Mouse (Mus musculus): Measurements from ENCODE around the gene Eif4g3. TPM values are rescaled to one million over a fixed set of nuclear protein-coding genes. Genes with fewer than 3 reads are reported as not detected.
A peak's percentile ranks its signal among the peaks of the same experiment; 100 is the strongest.

The Eif4g3 gene
- total and polyA plus RNA-seq, 3 experiments: 22.8 to 63.7 TPM; not detected in 1

- DNase-seq (ENCODE audit: low read depth, low spot score): no peak
- no peaks in the 10 kb centered on the region for H3K27me3 ChIP-seq (ENCODE audit: control insufficient read depth in 1 of 2, insufficient read depth in 2 of 2, low read length in 2 of 2)
- H3K9ac ChIP-seq (ENCODE audit: control insufficient read depth, low read depth, low read length, poor library complexity, severe bottlenecking): no peak overlapping the region
- no peaks in the 10 kb centered on the region for H3K36me3 ChIP-seq (ENCODE audit: control insufficient read depth in 1 of 2, insufficient read depth in 2 of 2, low read length in 2 of 2)
- no peaks in the 10 kb centered on the region for H3K9me3 ChIP-seq (replicated peaks; ENCODE audit: insufficient read depth, low read length)
- H3K4me1 ChIP-seq (ENCODE audit: control insufficient read depth in 1 of 2, insufficient read depth in 2 of 2, low read length in 2 of 2): no peaks in the 10 kb centered on the region
- H3K27ac ChIP-seq (ENCODE audit: control insufficient read depth, low read depth, low read length): no peak overlapping the region
- H3K4me3 ChIP-seq (ENCODE audit: control insufficient read depth in 1 of 2, insufficient read depth in 1 of 2, low read depth in 2 of 2, low read length in 2 of 2): no peak overlapping the region
- H3K79me2 ChIP-seq (ENCODE audit: control insufficient read depth, insufficient read depth, low read length, poor library complexity): no peaks in the 10 kb centered on the region
- TF ChIP-seq MEF2A (IDR thresholded peaks at IDR 0.05; ENCODE audit: extremely low read depth, insufficient replicate concordance, low read depth, low read length, poor library complexity, severe bottlenecking): no peak
- TF ChIP-seq ELF1 (IDR thresholded peaks at IDR 0.05; ENCODE audit: low read depth, low read length): no peak
- no peak for TF ChIP-seq ZMIZ1 (IDR thresholded peaks at IDR 0.05; ENCODE audit: low read depth, low read length)
- TF ChIP-seq RCOR1 (IDR thresholded peaks at IDR 0.05; ENCODE audit: low read depth, low read length): no peak
- TF ChIP-seq MXI1 (IDR thresholded peaks at IDR 0.05; ENCODE audit: low read depth, low read length): no peak
- TF ChIP-seq MAZ (IDR thresholded peaks at IDR 0.05; ENCODE audit: low read depth, low read length): no peak
- TF ChIP-seq NRF1 (IDR thresholded peaks at IDR 0.05; ENCODE audit: insufficient read depth, low read depth, low read length, poor library complexity, severe bottlenecking): no peak
- TF ChIP-seq GABPA (IDR thresholded peaks at IDR 0.05; ENCODE audit: low read depth, low read length): no peak
- no peak for TF ChIP-seq SIN3A (IDR thresholded peaks at IDR 0.05; ENCODE audit: low read length)
- no peak for TF ChIP-seq MAX (IDR thresholded peaks at IDR 0.05; ENCODE audit: low read length)
- TF ChIP-seq CHD2 (IDR thresholded peaks at IDR 0.05; ENCODE audit: low read length): no peak
- TF ChIP-seq TBP (IDR thresholded peaks at IDR 0.05; ENCODE audit: low read depth, low read length): no peak
- TF ChIP-seq ZC3H11A (IDR thresholded peaks at IDR 0.05; ENCODE audit: low read depth, low read length): no peak
- TF ChIP-seq HCFC1 (IDR thresholded peaks at IDR 0.05; ENCODE audit: low read depth, low read length): no peak
- TF ChIP-seq BHLHE40 (IDR thresholded peaks at IDR 0.05; ENCODE audit: borderline replicate concordance, low read depth, low read length): no peak
- no peak for TF ChIP-seq CTCF (IDR thresholded peaks at IDR 0.05 in 2 of 3, conservative IDR thresholded peaks at IDR 0.05 in 1 of 3; ENCODE audit: control insufficient read depth in 1 of 3, insufficient read depth in 1 of 3, low read depth in 2 of 3, low read length in 3 of 3, poor library complexity in 1 of 3, severe bottlenecking in 1 of 3)
- TF ChIP-seq MAFK (IDR thresholded peaks at IDR 0.05; ENCODE audit: borderline replicate concordance, low read depth, low read length): no peak
- TF ChIP-seq E2F4 (IDR thresholded peaks at IDR 0.05; ENCODE audit: borderline replicate concordance, low read depth, low read length): no peak
- no peak for TF ChIP-seq ETS1 (IDR thresholded peaks at IDR 0.05; ENCODE audit: low read depth, low read length)
- TF ChIP-seq CHD1 (IDR thresholded peaks at IDR 0.05; ENCODE audit: low read depth, low read length): no peak
Measured at GRCm38 (mm10) chr4:137946419-137946818, 46.4 kb upstream of the Eif4g3 start.

- Histone ChIP-seq H3K4me1 (ENCODE audit: control insufficient read depth in 1 of 2, insufficient read depth in 2 of 2, low read length in 2 of 2) (peaks cover 0 to 10% of the 10 kb centered on the region in 2 experiments; a peak in 3 of 4 replicates), H3K79me2 (ENCODE audit: control insufficient read depth, insufficient read depth, low read length, poor library complexity) (no peaks in the 10 kb centered on the region), H3K27ac (ENCODE audit: control insufficient read depth, low read depth, low read length) (no peak overlapping the region), H3K4me3 (ENCODE audit: control insufficient read depth in 1 of 2, insufficient read depth in 1 of 2, low read depth in 2 of 2, low read length in 2 of 2) (no peak overlapping the region), H3K9ac (ENCODE audit: control insufficient read depth, low read depth, low read length, poor library complexity, severe bottlenecking) (no peak overlapping the region), H3K27me3 (ENCODE audit: control insufficient read depth in 1 of 2, insufficient read depth in 2 of 2, low read length in 2 of 2) (no peaks in the 10 kb centered on the region), H3K36me3 (ENCODE audit: control insufficient read depth in 1 of 2, insufficient read depth in 2 of 2, low read length in 2 of 2) (no peaks in the 10 kb centered on the region; a peak in 2 of 4 replicates), H3K9me3 (replicated peaks; ENCODE audit: insufficient read depth, low read length) (no peaks in the 10 kb centered on the region)
- TF ChIP-seq ZC3H11A (IDR thresholded peaks at IDR 0.05; ENCODE audit: low read depth, low read length): peak; percentile 64
- TF ChIP-seq POLR2AphosphoS2 (IDR thresholded peaks at IDR 0.05; ENCODE audit: low read length): no peak
- TF ChIP-seq RAD21 (IDR thresholded peaks at IDR 0.05; ENCODE audit: low read depth, low read length): peak; percentile 69
- TF ChIP-seq CTCF (IDR thresholded peaks at IDR 0.05 in 2 of 3, conservative IDR thresholded peaks at IDR 0.05 in 1 of 3; ENCODE audit: control insufficient read depth in 1 of 3, insufficient read depth in 1 of 3, low read depth in 2 of 3, low read length in 3 of 3, poor library complexity in 1 of 3, severe bottlenecking in 1 of 3): peak; percentile 64 to 82 (median 70)
- TF ChIP-seq GABPA (IDR thresholded peaks at IDR 0.05; ENCODE audit: low read depth, low read length): no peak
- no peak for TF ChIP-seq MAFK (IDR thresholded peaks at IDR 0.05; ENCODE audit: borderline replicate concordance, low read depth, low read length)
- TF ChIP-seq SMC3 (IDR thresholded peaks at IDR 0.05; ENCODE audit: low read depth, low read length): peak; percentile 70
- peak; percentile 79 for DNase-seq (ENCODE audit: low read depth, low spot score)
Measured at GRCm38 (mm10) chr4:137952840-137953239, 40.0 kb upstream of the Eif4g3 start.
